Mouse (Mus musculus): ENCODE measurements around the gene Cd27.

DNA sequence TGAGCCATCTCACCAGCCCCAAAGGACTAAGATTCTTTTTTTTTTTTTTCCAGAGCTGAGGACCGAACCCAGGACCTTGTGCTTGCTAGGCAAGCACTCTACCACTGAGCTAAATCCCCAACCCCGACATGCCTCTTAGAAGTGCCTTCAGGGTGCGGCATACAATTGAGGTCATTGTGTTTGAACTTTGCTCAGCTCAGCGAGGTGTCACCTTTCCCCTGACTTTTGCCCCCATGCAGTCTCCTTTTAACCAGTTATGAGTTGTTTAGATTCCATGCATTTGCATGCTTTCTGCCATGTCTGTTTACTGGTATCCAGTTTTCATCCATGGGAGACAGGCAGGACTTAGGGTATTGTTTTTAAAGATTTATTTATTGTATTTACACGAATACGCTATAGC, 32.0 kb upstream of the Cd27 start:
- TF ChIP-seq POLR2A (IDR thresholded peaks at IDR 0.05; ENCODE audit: control insufficient read depth, extremely low read depth, insufficient read depth, low read length, poor library complexity) (no peak), CTCF (IDR thresholded peaks at IDR 0.05; ENCODE audit: borderline replicate concordance, control insufficient read depth, extremely low read depth, insufficient read depth, low read length, poor library complexity) (no peak)
